Mouse (Mus musculus): ENCODE measurements around the gene Zfp30.
A peak's percentile ranks its signal among the peaks of the same experiment; 100 is the strongest.

Zfp30 gene

DNA sequence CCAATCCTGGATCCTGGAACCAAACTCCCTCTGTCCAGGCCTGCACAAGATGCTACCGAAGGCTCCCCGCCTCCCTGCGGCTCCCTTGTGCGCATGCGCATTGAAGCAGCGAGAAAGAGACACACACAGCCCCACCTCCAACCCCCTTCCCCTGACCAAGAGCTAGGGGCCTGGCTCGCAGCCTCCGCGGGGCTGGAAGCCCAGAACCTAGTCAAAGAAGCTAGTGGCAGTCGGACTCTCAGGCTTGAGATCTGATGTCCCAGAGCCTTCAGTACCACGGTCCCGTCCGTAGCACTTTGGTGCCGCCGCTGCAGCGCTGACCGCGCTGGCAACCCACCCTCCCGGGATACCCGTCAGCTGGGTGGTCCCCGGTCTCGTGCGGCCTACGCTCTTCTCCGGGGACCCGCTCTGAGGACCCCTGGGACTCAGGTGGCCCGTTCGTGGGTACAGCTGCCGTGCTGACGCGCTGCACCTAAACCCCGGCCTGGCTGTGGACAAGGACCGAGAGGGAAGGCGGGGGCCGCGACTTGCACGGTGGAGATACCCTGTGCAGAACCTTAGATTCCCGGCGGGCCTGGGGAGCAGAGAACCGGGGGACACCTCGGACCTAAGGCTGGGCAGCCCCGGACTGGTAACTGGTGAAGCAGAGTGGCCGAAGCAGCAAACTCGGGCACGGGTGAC, at the start of gene Zfp30:
TSS of gene Zfp30 (plus strand) at position 128 of the 681 bp plus-strand sequence.
- DNase-seq: peak; percentile 79

DNA sequence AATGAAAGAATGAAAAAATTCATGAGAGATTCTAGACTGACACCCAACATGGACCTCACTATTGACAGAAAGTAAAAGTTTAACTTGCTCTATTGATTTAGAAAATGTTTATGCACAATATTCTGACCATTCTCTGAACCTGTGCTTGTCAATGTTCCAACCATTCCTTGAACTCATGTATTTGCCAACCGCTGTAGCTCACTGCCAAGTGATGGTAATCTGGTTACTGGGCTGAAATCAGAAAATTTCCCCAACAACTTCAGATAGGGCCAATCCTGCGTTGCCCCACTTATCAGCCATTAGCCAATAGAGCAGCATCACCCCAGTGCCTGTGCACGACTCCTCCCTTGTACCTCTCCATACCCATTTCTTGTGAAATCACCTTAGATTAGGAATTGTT, 41.5 kb upstream of the Zfp30 start:
- DNase-seq: no peak

DNA sequence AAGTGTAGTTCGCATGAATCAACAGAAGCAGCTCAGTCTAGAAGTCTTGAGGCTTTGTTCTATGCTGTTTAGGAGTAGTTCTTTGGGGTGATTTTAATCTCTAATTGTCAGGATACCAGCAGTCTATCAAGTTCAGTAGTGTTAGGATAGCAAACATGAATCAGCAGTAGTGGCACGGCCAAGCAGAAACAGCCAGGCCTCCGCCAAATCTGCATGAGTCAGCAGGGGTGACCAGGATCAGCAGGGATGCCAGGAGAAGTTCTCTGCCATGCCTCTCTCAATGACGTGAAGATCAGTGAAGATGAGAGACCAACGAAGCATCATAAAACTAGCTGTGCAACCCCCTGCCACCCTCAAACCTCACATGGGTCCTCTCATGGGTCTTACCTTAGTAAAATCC, 23.3 kb upstream of the Zfp30 start:
- no peak for DNase-seq

- no peak for DNase-seq
These were observed 19.1 kb upstream of the Zfp30 start for GRCm38 (mm10) chr7:29764702-29765101.

- DNase-seq: peak; percentile 77
These were observed 16.6 kb upstream of the Zfp30 start for GRCm38 (mm10) chr7:29767058-29767686.

- peak; percentile 82 for DNase-seq
These were observed 15.5 kb upstream of the Zfp30 start, which contains the start of gene Zfp84 for GRCm38 (mm10) chr7:29768090-29768900. Gene Zfp84 (plus strand): TSS chr7:29768552.

DNA sequence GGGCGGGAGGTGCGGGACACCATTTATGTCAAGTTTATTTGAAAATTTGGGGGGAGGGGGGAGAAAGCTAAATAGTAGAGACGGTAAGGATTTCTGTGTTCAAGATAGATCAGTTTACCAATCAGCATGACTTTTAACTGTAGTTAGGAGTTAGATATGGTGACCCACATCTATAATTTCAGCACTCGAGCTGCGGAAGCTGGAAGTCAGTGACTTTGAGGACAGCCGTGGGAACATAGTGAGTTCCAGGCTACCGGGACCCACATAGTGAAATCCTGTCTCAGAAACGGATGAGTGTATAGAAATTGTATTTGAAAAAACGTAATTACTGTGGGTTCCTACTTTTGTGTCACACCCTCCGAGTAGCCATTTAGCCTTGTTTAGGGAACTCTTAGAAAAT, 14.8 kb upstream of the Zfp30 start:
- no peak for DNase-seq

DNA sequence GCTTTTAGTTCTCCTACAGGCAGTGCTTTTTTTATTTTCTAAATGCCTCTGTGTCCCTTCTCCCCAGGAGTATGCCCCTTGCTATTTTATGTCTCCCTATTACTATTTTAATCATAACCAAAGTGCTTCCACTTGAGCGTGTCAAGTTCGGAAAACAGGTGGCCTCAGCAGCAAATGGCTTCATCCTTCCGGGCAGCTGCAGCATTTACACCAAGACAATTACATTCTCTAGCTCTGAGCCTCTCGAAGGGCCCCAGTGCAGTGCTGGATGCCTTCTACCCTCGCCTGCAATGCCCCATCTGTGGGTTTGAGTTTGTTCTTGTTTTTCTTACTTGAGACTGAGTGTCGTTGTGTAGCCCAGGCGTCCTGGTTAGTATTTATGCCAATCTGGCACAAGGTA, 10.3 kb upstream of the Zfp30 start:
- no peak for DNase-seq

- DNase-seq: no peak
These were observed 9.4 kb upstream of the Zfp30 start for GRCm38 (mm10) chr7:29774371-29774770.

GRCm38 (mm10) chr7:29776568-29776967, 7.2 kb upstream of the Zfp30 start:
- no peak for DNase-seq

- no peak for DNase-seq
These were observed 6.4 kb upstream of the Zfp30 start for GRCm38 (mm10) chr7:29777372-29777771.

DNA sequence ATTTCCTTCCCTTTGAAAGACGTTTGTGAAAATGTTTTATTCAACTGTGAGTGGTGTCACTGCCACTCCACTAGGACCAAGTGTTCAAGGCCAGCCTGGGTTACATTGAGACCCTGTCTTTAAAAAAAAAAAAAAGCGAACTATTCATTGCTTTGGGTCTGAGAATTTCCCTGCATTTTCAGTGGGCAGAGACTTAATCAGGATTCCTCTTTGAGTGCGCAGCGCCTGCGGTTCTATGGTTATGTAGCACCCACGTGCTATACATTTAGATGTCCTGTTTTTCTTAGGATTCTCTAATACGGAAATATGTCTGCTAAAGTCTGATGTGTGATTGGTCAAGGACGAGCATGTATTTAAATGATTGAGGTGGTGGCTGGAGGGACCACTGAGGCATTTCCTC, 1.2 kb downstream of the Zfp30 start:
- DNase-seq: no peak

DNA sequence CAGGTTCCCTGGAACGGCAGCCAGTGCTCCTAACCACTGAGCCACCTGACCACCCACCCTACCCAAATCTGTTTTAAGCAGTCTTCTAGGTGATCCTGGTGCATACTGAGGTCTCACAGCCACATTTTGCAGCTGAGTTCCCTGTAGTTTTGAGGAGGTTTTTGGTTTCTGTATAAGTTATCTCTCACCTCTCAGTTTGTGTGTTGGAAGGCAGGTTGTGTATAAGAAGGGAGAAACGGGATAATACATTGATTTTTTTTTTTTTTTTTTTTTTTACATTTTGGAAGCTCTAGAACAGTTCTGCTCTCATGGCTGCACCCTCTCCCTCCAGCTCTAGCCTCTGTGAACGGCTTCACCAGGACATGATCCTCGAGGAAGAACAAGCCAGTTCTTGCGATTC, 2.1 kb downstream of the Zfp30 start:
- DNase-seq: no peak

- DNase-seq: no peak
These were observed 9.1 kb downstream of the Zfp30 start for GRCm38 (mm10) chr7:29792906-29793305.

DNA sequence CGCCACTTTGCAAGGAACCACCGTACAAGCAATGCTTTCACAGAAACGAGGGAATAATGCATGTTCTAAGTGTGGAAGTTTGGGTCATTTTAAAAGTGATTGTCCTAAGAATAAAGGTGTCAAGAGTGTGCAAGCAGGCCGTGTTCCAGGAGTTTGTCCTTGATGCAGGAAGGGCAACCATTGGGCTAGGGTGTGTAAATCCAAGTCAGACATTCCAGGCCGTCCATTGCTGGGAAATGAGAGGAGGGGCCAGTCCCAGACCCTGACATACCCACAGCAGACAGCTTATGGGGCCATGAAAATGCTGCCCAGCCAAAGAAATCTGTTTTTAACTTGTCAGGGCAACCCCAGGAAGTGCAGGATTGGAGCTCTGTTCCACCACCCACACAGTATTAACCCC, 23.2 kb downstream of the Zfp30 start:
- no peak for DNase-seq

DNA sequence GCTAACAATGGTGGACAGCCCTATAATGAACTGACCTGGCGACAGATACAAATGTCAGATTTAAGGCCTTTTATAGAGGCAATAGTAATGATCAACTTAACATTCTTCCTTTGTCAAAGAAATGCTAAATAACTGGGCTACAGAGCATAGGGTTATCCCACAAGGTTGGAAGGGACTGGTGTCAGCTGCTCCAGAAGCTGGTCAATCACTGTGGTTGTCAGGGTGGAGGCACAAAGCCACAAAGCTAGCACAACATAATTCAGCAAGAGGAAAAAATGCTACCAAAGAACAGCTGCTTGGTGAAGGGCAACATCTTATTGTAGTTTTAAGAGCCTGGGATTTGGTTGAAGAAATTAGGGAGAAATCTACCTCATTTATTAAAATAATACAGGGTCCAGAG, 28.4 kb downstream of the Zfp30 start:
- no peak for DNase-seq

DNA sequence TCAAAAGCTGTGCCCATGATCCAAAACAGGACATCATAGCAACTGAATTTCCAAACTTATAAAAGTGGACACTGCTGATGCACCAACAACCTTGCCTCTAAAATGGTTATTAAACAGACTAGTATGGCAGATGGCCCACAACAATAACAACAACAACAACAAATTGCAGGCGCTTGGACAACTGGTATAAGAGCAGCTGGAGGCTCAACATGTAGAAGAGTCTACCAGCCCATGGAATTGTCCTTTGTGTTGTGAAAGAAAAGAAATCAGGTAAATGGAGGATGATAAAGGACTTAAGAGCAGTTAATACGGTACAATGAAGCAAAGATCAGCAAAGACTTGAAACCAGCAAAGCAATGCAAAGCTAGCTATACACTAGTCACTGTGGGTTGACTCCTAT, 30.6 kb downstream of the Zfp30 start:
- DNase-seq: no peak

GRCm38 (mm10) chr7:29815061-29815784, 31.4 kb downstream of the Zfp30 start:
- no peak for DNase-seq

DNA sequence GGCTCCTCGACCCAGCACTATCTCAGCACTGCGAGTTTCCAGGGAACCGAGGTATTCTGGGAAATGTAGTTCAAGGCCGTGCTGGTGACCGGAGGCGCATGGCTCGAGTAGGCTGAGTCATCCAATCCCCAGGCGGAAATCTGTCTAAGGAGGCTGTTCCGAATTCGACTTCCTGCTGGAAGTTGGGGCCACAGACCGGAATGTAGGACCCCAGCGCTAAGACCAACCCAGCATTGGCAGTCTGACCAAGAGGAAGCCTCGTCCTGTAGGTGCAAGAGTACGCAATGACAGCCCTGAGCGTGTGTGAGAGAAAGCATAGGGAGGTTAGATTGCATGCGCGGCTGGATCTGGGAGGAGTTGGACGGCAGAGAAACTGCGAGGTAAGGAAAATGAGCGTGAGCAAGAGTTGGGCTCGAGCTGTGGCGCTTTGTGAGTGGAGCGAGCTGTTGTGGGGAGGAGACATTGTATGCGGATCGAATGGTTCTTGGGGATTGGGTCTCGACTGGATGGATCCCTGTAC, 32.2 kb downstream of the Zfp30 start, which contains the start of gene Zfp790:
TSS of gene Zfp790 (plus strand) at position 205 of the 520 bp plus-strand sequence.
- peak; percentile 85 for DNase-seq

DNA sequence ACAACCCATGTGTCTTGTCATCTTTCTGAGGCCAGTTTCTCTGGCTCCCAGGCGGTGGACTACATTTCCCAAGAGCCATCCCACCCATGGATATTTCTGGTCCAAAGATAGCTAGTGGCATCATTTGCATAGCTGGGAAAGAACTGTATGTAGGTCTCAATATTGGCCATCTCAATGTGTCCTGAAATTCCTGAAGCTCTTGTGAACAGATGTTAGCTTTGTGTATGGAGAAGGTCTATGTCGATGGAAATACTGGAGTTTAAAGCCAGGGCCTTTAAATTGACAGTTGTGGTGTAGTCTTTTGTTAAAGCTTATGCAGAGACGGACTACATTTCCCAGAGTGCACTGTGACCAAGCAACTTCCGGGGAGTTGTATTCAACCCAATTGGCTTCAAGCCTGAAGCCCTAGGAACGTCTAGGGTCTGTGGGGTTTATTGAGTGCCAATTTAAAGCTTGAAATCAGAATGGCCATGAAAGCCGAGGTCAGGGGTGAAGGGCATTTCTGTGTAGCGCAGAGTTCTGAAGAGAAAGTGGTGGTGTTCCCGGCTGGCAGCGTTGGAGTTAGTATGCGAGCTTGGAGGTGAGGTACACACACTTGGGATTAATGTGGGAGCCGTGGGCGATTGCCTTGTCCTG, 34.9 kb downstream of the Zfp30 start:
- peak; percentile 78 for DNase-seq

GRCm38 (mm10) chr7:29828001-29828400, 44.2 kb downstream of the Zfp30 start:
- DNase-seq: no peak

- DNase-seq: no peak
These were observed 46.0 kb downstream of the Zfp30 start for GRCm38 (mm10) chr7:29829804-29830203.

Data from lung, postnatal 14 days (tissue).